Mouse (Mus musculus) adrenal gland, adult 18-20 months (tissue): ENCODE measurements around the gene Msmp. TPM values are rescaled to one million over a fixed set of nuclear protein-coding genes. Genes with fewer than 3 reads are reported as not detected.

Experiments
- DNase-seq, 2 experiments: peaks; one replicate each; pipeline ENCODE4 v3.0.0; 2021 to 2022; ENCODE audit warnings: low spot score in 2 of 2
- long read RNA-seq, 2 experiments: library from polyadenylated mRNA; stranded (forward); transcript quantifications; one replicate each; pipeline ENCODE4 v2.0.0; 2021
- total RNA-seq, 2 experiments: library from RNA; stranded (reverse); gene quantifications; 1 replicate in 1 of 2; 2 replicates in 1 of 2; pipeline ENCODE4 v1.2.3; 2021

Msmp gene
- under 1 TPM; 0.70 to 0.73 TPM for total RNA-seq
- long read RNA-seq, experiment 1, result 0 reads
- long read RNA-seq, experiment 2, result 0 reads

GRCm38 (mm10) chr4:43584444-43585416 is at the start of gene Msmp:
Msmp (minus strand) TSS chr4:43584494.
- no peak for DNase-seq

- DNase-seq, result peak in 1 of 2 experiments; percentile 14
Measured at GRCm38 (mm10) chr4:43633736-43634135, 49.4 kb upstream of the Msmp start.

- DNase-seq, result peak in 1 of 2 experiments; percentile 21
Measured at GRCm38 (mm10) chr4:43633296-43633695, 49.0 kb upstream of the Msmp start.

GRCm38 (mm10) chr4:43631956-43632920 is 47.9 kb upstream of the Msmp start:
- DNase-seq, result peak in 1 of 2 experiments; percentile 26

DNA sequence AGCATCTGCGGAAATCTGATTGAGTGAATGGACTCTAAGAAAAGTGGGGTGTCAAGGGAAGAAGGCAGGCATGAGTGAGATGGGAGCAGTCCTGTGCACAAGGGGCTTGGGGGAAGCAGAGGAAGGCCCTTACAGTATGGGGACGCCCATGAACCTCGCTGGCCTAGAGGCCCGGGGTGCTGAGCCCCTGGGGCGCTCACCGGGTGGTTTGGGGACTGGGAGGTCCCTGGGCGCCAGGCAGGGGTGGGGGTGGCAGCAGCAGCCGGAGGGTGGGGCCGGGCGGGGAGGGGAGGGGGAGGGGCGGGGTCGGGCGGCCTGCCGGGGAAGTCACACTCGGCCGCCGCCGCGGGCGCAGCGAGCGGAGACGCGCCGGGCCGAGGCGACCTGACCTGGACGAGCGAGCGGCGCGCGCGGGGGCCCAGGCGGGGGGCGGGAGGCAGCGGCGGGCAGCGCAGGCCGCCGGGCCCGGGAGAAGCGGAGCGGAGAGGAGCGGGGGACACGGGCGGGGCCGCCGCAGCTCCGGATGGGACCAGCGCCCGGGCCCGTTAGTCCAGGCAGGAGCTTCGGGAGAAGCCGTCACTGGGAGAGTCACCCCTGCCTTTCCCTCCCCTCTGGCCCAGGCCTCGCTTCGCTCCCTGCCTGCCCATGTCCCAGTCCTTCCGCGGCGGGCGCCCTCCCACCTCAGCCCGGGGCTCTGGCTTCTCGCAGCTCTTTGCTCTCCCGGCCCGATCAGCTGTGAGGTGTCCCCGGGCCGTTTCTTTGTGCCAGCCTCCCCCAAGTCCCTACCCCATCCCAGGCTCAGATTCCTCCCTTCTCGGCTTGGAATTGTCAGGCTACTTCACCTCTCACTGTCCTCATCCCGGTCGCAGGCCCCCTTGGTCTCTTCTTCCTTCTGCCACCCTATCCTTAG is 47.0 kb upstream of the Msmp start, which contains the start of gene Npr2:
Gene Npr2 (plus strand): TSS at position 890 of the 910 bp plus-strand sequence.
- peak; percentile 54 to 70 for DNase-seq

DNA sequence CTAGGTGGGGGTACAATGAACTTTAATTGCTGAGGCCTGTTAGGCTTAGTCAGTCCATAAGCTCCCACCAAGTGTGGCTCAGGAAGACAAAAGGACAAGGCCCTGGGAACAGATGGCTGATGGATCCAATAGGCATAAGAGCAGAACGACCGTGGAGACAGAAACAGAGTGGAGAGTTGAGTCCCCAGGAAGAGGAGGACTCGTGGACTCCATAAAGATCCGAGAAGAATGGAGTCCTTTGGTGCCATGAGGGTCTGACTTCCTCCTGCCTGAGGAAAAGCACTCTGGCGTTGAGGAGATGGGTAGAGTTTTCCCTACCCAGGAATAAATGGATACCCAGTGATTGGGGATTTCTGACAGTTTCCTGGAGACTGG is 46.4 kb upstream of the Msmp start:
- DNase-seq, result no peak

- DNase-seq, result peak; percentile 66 to 75
Measured at GRCm38 (mm10) chr4:43630030-43630581, 45.8 kb upstream of the Msmp start.

DNA sequence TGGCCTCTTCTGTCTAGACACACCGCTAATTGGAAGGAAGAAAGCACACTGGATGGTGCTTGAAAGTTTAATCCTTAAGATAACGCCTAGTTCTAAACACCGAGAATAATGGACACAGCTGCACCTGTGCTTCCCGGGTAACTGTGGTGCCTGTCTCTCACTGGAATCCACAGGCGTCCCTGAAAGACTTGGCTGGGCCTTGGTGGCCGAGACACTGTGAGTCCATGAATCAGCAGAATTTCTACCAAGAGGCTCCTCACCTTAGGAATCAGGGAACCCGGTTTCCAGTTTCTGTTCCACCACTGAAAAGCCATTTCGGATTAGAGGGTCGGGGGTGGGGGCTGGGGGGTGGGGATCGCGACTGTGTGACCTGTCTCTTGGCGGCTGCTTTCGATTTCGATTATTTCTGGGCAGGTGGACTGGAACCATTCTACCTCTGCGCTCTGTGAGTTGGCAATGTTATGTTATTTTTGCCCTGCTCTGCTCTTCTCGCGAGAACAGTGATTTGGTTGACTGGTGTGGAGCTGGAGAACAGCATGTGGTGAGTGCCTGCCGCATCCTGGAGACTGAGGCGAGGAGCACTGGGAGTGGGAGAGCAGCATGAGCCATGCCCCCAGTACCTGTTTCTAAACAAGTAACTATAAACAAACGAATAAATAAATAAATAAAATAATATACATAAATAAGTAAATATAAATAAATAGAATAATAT is 45.0 kb upstream of the Msmp start:
- no peak for DNase-seq

DNA sequence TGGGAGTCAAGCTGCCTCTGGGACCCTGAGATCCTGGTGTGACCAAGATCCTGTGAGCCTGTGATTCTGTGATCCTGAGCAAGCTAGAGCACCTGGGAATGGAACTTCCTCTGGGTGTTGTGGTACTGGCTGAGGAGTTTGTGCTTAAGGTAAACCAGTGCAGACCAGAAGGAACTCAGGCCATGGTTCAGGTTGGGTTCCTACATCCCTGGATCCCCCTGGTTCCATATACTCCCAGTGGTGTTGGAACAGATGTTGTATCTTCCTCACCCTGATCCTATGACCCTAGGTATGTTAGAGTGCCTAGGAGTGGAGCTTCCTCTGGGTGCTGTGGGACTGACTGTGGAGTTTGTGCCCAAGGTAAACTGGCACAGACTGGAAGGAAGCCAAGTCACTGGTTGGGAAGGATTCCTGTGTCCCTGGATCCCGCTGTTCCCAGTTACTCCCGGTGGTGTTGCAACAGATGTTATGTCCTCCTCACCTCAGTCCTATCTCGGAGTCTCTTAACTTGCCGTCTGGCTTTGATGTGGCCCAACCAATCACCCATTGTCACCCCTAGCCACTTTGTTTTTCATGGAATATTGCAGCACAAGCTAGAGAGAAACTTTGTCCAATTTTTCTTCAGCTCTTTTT is 36.0 kb upstream of the Msmp start:
- no peak for DNase-seq

DNA sequence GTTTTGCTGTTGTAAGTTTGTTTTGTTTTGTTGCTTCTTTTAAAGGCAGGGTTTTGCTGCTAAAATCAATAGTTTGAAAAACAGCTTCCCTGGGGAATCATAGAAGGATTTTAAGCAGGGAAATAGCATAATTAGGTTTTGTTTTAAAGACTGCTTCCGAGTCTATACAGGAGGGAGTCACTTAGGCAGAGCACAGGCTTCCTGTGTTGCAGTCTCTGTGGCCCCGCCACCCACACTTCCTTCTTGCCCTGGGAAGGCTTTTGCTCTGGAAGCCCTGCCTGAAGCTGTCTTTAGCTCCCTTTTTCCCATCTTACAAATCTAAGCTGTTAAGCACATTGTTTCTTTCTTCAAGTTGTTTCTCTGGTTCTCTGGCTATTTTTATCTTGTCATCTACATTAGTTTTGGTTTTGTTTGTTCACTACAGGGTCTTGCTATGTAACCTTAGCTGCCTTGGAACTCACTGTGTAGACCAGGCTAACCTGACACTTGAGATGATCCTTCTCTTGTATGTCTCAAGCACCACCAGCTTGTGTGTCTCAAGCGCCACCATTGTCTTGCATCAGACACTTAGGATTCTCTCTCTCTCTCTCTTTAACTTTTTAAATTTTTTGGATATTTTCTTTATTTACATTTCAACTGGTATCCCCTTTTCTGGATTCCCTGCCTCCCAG is 28.9 kb upstream of the Msmp start:
- DNase-seq, result no peak

GRCm38 (mm10) chr4:43612534-43612933 is 28.2 kb upstream of the Msmp start:
- no peak for DNase-seq

GRCm38 (mm10) chr4:43604751-43605685 is 20.7 kb upstream of the Msmp start:
- no peak for DNase-seq

- no peak for DNase-seq
Measured at GRCm38 (mm10) chr4:43604099-43604498, 19.8 kb upstream of the Msmp start.

GRCm38 (mm10) chr4:43600195-43600934 is 16.1 kb upstream of the Msmp start:
- no peak for DNase-seq

DNA sequence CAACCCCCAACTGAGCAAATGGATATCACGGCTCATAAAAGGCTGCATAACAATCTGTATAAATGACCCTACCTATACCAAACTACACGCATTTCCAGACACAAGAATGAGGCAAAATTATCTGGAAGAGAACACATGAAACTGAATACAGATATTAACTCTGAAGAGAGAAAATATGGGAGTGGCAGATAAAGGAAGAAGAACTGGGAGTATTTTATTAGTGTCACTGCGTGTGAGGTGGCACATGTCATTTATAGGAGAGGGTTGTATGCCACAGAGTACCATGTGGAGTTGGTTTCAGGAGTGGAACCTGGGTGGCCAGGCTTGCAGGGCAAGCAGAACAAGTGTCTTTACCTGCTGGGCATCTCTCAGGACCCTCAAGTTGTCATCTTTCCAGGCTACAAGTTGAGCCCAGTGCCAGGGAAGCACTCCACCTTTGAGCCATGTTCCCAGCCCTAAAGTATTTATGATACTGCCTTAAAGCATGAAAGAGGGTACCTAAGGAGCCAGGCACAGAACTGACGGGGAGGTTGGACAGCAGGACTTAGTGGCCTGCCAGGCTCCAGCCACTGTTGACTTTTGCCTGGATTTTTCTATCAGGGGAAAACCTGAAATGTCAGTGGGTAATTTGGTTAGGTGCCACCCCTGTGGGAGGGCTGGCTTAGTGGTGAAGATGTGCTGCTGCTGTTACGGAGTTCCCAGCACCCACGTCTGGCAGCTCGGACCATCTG is 14.5 kb upstream of the Msmp start:
- DNase-seq, result no peak

DNA sequence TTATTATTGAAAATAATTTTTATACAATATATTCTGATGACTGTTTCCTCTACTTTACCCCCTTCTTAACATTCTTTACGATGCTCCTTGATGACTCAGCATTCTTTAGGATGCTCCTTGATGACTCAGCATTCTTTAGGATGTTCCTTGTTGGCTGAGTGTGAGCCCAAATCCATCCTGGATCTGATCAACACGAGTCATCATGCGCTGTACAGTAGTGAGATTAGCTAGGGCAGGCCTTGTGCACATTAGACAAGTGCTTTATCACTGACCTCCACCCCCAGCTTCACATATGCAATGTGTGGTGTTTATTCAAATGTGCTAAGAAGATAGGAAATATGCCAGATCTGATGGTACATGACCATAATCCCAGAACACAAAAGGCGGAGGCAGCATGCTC is 13.9 kb upstream of the Msmp start:
- DNase-seq, result no peak
